Mouse (Mus musculus): ENCODE measurements around the gene Chd9. TPM values are rescaled to one million over a fixed set of nuclear protein-coding genes. Genes with fewer than 3 reads are reported as not detected.

The Chd9 gene
- total RNA-seq, 2 experiments from 2014 or later, result 47.6 to 145 TPM

- ATAC-seq (replicated peaks; ENCODE audit: poor library complexity), result peak; percentile 44
Measured at GRCm38 (mm10) chr8:90959721-90960120, 131.6 kb downstream of the Chd9 start.

DNA sequence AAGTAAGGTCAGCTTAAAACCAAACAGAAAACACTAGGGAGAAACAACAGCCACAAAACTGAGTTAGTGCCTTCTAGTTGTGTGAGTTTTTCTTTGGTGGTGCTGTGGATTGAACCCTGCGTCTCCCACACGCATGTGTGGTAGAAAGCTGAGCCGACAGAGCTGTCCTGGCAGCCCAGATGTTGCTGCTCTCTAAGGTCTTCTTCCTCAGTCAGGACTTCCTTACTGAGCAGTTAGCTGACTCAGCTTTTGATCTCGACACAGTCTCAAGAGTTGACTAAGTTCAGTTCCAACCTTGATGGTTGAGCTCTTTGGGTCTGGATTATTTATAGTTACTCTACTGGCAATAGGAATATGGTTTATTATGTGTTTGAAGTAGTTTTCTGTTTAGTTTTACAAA is 133.5 kb downstream of the Chd9 start:
- ATAC-seq (replicated peaks; ENCODE audit: poor library complexity), result peak; percentile 62

DNA sequence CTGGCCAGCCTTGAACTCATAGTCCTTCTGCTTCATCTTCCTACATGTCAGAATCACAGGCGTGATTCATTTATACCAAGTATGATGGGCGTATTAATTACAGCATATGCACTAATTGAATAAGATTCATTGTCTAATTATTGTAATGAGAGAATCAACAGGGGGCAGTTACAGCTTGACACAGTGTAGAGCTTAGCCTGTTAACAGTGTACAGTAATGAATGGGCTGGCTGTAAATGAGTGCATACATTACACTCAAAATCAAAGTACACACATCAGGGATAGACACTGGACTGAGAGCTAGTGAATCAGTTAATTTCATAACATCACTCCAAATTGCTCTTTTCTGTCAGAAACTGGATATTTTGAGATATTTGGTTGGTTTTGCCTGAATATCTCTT is 135.9 kb downstream of the Chd9 start:
- ATAC-seq (replicated peaks; ENCODE audit: poor library complexity), result no peak

DNA sequence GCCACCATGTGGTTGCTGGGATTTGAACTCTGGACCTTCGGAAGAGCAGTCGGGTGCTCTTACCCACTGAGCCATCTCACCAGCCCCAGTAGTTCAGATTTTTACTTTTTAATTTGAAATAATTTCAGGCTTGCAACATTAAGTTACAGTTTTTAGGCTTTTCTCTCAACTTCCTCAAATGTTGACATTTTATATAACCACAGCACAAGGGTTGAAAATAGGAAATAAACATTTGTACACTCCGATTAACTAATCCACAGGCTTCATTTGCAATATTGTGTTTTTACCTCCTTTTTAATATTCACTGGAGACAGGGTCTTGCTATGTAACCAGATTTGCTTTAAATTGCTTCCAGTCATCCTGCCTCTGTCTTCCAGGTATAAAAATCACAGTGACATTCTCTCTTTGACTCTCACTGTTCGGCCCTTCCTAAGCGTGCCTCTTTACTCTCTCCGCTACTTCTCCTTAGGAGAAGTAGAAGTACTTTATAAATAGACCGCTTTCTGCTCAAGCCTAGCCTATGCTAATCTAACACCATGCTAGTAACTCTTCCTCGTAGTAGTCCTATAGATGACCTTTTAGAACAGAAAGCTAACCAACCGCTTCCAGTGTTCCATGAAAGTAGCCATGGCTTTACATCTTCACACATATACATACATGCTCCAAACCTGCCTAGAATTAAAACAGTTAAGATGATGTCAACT is 137.5 kb downstream of the Chd9 start:
- ATAC-seq (replicated peaks; ENCODE audit: poor library complexity), result peak; percentile 71

DNA sequence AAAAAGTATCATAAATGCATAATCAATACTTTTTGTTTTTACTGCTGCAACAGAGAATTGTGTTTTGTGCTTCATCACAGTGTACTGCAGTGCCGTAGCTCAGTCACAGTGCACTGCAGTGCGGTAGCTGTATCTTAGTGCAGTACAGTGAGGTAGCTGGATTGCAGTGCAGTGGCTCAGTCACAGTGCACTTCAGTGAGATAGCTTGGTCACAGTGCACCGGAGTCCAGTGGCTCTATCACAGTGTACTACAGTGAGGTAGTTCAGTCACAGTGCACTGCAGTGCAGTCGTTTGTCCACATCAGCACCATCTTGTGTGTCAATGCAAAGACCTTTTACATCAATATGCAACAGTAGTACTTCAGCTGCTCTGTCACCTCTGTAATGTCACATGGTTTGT is 140.2 kb downstream of the Chd9 start:
- ATAC-seq (replicated peaks; ENCODE audit: poor library complexity), result peak; percentile 43

GRCm38 (mm10) chr8:90976960-90977371 is 148.8 kb downstream of the Chd9 start:
- ATAC-seq (replicated peaks; ENCODE audit: poor library complexity), result peak; percentile 95

- ATAC-seq (replicated peaks; ENCODE audit: poor library complexity), result peak; percentile 49
Measured at GRCm38 (mm10) chr8:90978720-90979119, 150.6 kb downstream of the Chd9 start.

- no peak for ATAC-seq (replicated peaks; ENCODE audit: poor library complexity)
Measured at GRCm38 (mm10) chr8:90979295-90979694, 151.1 kb downstream of the Chd9 start.

DNA sequence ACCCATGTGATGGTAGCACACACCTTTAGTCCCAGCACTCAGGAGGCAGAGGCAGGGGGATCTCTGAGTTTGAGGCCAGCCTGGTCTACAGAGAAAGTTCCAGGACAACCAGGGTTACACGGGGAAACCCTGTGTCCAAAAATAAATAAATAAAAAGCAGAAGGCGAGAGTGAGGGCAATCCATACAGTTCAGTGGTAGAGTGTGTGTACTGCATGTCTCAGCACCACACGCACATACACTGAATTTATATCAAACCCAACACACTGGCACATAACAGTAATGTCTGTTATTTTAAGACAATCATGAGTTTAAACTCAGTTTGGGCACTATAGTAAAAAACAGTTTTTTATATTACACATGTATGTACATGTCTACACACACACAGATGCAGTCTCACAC is 153.9 kb downstream of the Chd9 start:
- peak; percentile 54 for ATAC-seq (replicated peaks; ENCODE audit: poor library complexity)

DNA sequence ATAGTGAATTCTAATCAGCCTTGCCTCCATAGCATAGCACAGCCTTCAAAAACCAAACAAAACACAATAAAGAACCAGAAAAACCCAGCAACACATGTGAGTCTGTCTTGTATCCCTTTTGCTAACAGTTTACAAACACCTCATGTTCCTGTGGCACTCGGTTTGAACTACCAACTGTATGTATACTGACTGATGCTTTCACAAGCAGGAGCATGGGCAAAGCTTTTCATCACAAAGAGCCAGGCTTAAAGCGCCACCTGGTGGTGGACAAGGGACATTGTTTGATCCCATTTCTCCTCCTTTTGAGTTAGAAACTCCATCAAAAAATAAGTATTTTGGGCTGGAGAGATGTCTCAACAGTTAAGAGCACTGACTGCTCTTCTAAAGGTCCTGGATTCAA is 191.6 kb downstream of the Chd9 start:
- ATAC-seq (replicated peaks; ENCODE audit: poor library complexity), result peak; percentile 92

- peak; percentile 75 for ATAC-seq (replicated peaks; ENCODE audit: poor library complexity)
Measured at GRCm38 (mm10) chr8:91034417-91034816, 206.3 kb downstream of the Chd9 start.

- no peak for ATAC-seq (replicated peaks; ENCODE audit: poor library complexity)
Measured at GRCm38 (mm10) chr8:91036905-91037304, 208.8 kb downstream of the Chd9 start.

DNA sequence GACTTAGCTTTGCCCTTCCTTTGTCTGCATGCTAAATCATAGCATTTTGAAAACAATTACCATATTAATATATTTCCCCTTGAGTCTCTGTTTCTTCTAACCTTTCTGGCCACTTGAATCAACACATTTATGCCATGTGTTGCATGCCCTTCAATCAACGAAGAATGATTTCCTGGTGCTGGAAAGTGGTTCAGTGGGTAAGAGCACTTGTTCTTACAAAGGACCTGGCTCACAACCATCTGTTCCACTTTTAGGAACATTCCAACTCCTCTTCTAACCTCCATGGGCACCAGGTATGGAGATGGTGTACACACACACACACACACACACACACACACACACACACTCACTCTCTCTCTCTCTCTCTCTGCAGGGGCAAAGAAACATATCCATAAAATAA is 210.5 kb downstream of the Chd9 start:
- no peak for ATAC-seq (replicated peaks; ENCODE audit: poor library complexity)

DNA sequence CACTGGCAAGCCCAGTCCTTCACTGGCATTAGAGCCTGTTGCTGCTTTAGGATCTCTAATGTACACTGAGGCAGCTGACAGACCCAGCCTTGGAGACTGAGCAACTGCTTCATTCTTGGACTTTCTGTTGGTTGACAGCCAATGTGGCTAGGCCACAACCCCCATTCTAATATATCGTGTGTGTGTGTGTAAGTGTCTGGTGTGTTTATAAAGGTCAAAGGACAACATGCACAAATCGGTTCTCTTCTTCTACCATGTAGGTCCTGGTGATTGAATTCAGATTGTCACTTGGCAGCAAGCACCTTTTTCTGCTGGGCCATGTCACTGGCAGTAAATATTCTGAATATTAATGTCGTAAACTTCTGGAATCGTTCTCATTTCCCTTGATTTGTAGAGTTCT is 218.2 kb downstream of the Chd9 start:
- no peak for ATAC-seq (replicated peaks; ENCODE audit: poor library complexity)

DNA sequence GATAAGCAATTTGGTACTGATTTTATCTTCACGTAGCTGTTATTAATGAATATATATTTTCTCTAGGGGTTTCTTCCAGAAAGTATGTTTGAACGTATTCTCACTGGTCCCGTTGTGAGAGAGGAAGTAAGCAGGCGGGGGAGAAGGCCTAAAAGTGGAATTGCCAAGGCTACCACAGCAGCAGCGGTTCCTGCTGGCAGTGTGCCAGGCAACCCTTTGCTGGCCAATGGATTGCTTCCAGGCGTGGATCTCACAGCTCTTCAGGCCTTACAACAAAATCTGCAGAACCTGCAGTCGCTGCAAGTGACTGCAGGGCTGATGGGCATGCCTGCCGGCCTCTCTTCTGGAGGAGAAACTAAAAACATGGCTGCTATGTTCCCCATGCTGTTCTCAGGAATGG is 222.9 kb downstream of the Chd9 start:
- peak; percentile 93 for ATAC-seq (replicated peaks; ENCODE audit: poor library complexity)

- ATAC-seq (replicated peaks; ENCODE audit: poor library complexity), result no peak
Measured at GRCm38 (mm10) chr8:91054418-91054817, 226.3 kb downstream of the Chd9 start.

GRCm38 (mm10) chr8:91056848-91057247 is 228.7 kb downstream of the Chd9 start:
- no peak for ATAC-seq (replicated peaks; ENCODE audit: poor library complexity)

GRCm38 (mm10) chr8:91059086-91059578 is 231.0 kb downstream of the Chd9 start:
- no peak for ATAC-seq (replicated peaks; ENCODE audit: poor library complexity)

DNA sequence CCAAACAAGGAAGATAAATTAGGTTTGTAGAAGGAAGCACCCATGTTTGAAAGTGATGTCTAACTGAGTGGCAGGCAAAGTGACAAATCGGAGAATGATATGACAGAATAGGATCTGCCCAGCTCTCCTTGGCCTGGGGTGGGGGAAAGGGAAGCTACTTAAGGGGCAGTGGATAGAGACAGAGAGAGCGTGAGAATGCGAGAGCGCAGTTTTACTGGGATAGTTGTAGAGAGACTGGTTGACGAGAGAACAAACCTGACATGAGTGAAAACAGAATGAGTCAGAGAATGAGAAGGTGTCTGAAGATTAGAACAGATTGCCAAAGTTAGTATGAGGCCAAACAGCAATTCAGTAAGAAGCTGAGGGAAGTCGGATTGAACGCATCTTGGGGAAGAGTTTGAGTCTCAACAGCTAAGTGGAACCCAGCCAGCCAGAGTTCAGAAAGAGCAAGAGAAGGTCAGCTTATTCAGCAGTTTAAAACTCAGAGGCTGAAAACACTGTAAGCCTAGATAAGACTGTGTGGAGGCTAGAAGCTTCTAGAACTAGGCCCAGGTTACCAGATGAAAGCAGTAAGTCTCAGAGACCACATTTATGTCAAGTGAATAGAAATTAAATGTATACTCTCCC is 231.8 kb downstream of the Chd9 start:
- peak; percentile 14 for ATAC-seq (replicated peaks; ENCODE audit: poor library complexity)

GRCm38 (mm10) chr8:91060555-91061471 is 232.7 kb downstream of the Chd9 start:
- ATAC-seq (replicated peaks; ENCODE audit: poor library complexity), result peak; percentile 81

- ATAC-seq (replicated peaks; ENCODE audit: poor library complexity), result peak; percentile 37
Measured at GRCm38 (mm10) chr8:91065179-91065578, 237.0 kb downstream of the Chd9 start.
